Mouse (Mus musculus) E14TG2a.4 (cell line): ENCODE measurements around the gene Dcaf10.

ENCODE experiments used
- CTCF ChIP-seq: conservative IDR thresholded peaks from 2 replicates; pipeline ENCODE4 v1.5.1; 2014; ENCODE audit warnings: low read length
- NANOG ChIP-seq: IDR thresholded peaks from 2 replicates; pipeline ENCODE4 v1.6.1; 2014; ENCODE audit warnings: borderline replicate concordance, low read length, mixed read lengths
- POU5F1 ChIP-seq: IDR thresholded peaks from 2 replicates; pipeline ENCODE4 v1.6.1; 2014; ENCODE audit warnings: low read length, borderline replicate concordance

GRCm38 (mm10) chr4:45404086-45404485 lies 62.2 kb downstream of the Dcaf10 start:
- TF ChIP-seq CTCF (no peak), POU5F1 (no peak), NANOG (no peak)
